Mouse (Mus musculus): ENCODE data around the gene Dgkd. TPM values are rescaled to one million over a fixed set of nuclear protein-coding genes. Genes with fewer than 3 reads are reported as not detected.

Gene Dgkd
- polyA plus RNA-seq, 1 experiment = 109 TPM

GRCm38 (mm10) chr1:87879034-87879433, 25.9 kb downstream of the Dgkd start:
- H3K4me3 ChIP-seq (replicated peaks; ENCODE audit: insufficient read depth, low read depth, low read length) = no peak overlapping the region
- H3K27me3 ChIP-seq (ENCODE audit: control insufficient read depth, insufficient read depth, low read length) = no peaks in the 10 kb centered on the region
- no peak overlapping the region for H3K27ac ChIP-seq (ENCODE audit: insufficient read depth, low read length)
- WGBS = 79% methylated on average over 3 of the region's 3 CpGs
- H3K4me1 ChIP-seq (ENCODE audit: control insufficient read depth, insufficient read depth, low read length) = peaks cover 37% of the 10 kb centered on the region
- no peak for TF ChIP-seq CTCF (IDR thresholded peaks at IDR 0.05; ENCODE audit: borderline replicate concordance, insufficient read depth, low read depth, low read length)
- TF ChIP-seq POLR2A (IDR thresholded peaks at IDR 0.05; ENCODE audit: borderline replicate concordance, insufficient read depth, low read length) = no peak
- peak in 1 of 2 experiments; percentile 4 for DNase-seq

DNA sequence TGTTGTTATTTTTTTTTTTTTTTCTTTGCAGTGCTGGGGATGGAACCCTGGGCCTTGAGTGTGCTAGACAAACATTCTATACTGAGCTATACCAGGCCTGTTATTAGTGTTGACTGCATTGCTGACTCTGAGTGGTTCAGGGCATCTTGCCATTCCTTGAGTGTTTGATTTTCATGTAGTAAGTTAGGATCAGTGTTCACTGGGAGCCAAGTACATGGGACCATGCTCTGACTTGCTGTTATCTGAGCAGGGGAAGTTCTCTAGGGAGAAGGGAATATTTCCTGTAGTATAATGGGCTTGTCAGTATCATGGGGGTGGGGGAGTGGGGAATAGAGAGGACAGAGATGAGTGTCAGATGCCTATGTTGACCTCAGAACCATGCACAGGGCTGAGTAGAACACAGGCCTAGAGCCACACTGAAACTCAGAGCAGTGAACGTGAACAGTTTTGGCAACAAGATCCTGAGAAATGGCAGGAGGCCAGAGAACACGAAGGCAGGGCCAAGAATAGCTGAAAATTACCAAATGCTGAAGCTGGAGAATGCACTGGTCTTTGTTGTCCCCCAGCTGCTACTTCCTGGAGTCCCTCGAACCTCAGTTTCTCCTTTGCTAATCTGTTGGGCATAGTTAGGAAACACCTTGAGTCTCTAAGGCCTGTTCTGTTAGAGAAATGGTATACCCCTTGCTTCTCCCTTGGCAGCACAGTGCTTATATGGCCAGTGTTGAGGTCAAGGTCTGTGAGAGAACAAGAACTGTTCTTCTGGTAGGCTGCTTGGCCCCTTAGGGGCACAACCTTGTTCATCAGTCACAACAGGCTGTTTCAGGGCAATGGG, 26.6 kb downstream of the Dgkd start:
- H3K27me3 ChIP-seq (ENCODE audit: control insufficient read depth, insufficient read depth, low read length) = no peaks in the 10 kb centered on the region
- 0% methylated on average over 3 of the region's 3 CpGs for WGBS
- peak; percentile 92 for DNase-seq
- H3K4me1 ChIP-seq (ENCODE audit: control insufficient read depth, insufficient read depth, low read length) = peaks cover 34% of the 10 kb centered on the region
- H3K4me3 ChIP-seq (replicated peaks; ENCODE audit: insufficient read depth, low read depth, low read length) = no peak overlapping the region
- TF ChIP-seq CTCF (IDR thresholded peaks at IDR 0.05; ENCODE audit: borderline replicate concordance, insufficient read depth, low read depth, low read length) = no peak
- no peak for TF ChIP-seq POLR2A (IDR thresholded peaks at IDR 0.05; ENCODE audit: borderline replicate concordance, insufficient read depth, low read length)
- H3K27ac ChIP-seq (ENCODE audit: insufficient read depth, low read length) = peak overlapping the region; percentile 68

GRCm38 (mm10) chr1:87880326-87880627, 27.2 kb downstream of the Dgkd start:
- DNase-seq = no peak
- Histone ChIP-seq H3K4me1 (ENCODE audit: control insufficient read depth, insufficient read depth, low read length) (peaks cover 30% of the 10 kb centered on the region), H3K4me3 (replicated peaks; ENCODE audit: insufficient read depth, low read depth, low read length) (no peak overlapping the region), H3K27ac (ENCODE audit: insufficient read depth, low read length) (peak overlapping the region; percentile 68), H3K27me3 (ENCODE audit: control insufficient read depth, insufficient read depth, low read length) (no peaks in the 10 kb centered on the region)
- WGBS = 41% methylated on average over 6 of the region's 6 CpGs
- TF ChIP-seq POLR2A (IDR thresholded peaks at IDR 0.05; ENCODE audit: borderline replicate concordance, insufficient read depth, low read length) (no peak), CTCF (IDR thresholded peaks at IDR 0.05; ENCODE audit: borderline replicate concordance, insufficient read depth, low read depth, low read length) (no peak)

- no peak for DNase-seq
- Histone ChIP-seq H3K4me3 (replicated peaks; ENCODE audit: insufficient read depth, low read depth, low read length) (no peak overlapping the region), H3K4me1 (ENCODE audit: control insufficient read depth, insufficient read depth, low read length) (peaks cover 29% of the 10 kb centered on the region), H3K27ac (ENCODE audit: insufficient read depth, low read length) (peak overlapping the region; percentile 62; the same call in 1 of the 2 replicates), H3K27me3 (ENCODE audit: control insufficient read depth, insufficient read depth, low read length) (no peaks in the 10 kb centered on the region)
- TF ChIP-seq POLR2A (IDR thresholded peaks at IDR 0.05; ENCODE audit: borderline replicate concordance, insufficient read depth, low read length) (no peak), CTCF (IDR thresholded peaks at IDR 0.05; ENCODE audit: borderline replicate concordance, insufficient read depth, low read depth, low read length) (no peak)
- 39% methylated on average over 2 of the region's 2 CpGs for WGBS
Measured at GRCm38 (mm10) chr1:87880856-87881255, 27.8 kb downstream of the Dgkd start.

DNA sequence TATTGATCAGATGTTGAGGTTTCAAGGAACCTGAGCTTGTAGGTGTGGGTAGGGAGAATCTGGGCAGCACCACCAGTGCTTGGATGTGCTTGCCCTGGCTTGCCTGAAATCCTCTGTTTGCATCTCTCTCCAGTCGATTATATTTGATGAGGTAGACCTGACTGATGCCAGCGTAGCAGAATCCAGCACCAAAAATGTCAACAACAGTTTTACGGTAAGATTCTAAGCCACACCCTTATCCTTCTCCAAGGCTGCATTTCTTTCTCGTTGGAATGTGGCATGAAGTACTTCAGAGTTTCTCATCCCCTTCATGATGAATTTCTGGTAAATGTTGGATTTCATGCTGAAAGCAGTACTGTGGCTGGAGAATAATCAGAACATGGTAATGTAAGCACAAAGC, 28.6 kb downstream of the Dgkd start:
- no peak for DNase-seq
- H3K4me1 ChIP-seq (ENCODE audit: control insufficient read depth, insufficient read depth, low read length) = peaks cover 24% of the 10 kb centered on the region
- TF ChIP-seq CTCF (IDR thresholded peaks at IDR 0.05; ENCODE audit: borderline replicate concordance, insufficient read depth, low read depth, low read length) = no peak
- no peak for TF ChIP-seq POLR2A (IDR thresholded peaks at IDR 0.05; ENCODE audit: borderline replicate concordance, insufficient read depth, low read length)
- no peak overlapping the region for H3K27ac ChIP-seq (ENCODE audit: insufficient read depth, low read length)
- no peaks in the 10 kb centered on the region for H3K27me3 ChIP-seq (ENCODE audit: control insufficient read depth, insufficient read depth, low read length)
- H3K4me3 ChIP-seq (replicated peaks; ENCODE audit: insufficient read depth, low read depth, low read length) = no peak overlapping the region
- WGBS = 58% methylated on average over 4 of the region's 4 CpGs

DNA sequence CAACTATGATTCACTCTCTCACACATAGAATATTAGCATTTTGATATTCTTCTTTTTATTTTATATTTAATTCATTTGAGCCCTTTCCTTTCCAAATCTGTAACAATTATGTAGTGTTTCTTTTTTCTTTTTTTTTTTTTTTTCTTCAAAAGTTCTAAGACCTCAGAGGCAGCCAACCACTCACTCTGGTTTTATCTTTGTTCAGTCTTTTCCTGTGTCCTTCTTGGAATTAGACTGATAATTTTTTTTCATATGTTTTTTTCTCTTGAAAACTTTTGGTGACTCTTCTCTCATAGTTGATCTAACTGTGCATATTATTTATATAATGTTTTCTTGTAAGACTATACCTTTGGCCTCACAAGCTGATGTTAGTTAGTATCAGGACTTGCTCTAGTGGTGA, 29.5 kb downstream of the Dgkd start:
- H3K4me3 ChIP-seq (replicated peaks; ENCODE audit: insufficient read depth, low read depth, low read length) = no peak overlapping the region
- no peak for DNase-seq
- TF ChIP-seq CTCF (IDR thresholded peaks at IDR 0.05; ENCODE audit: borderline replicate concordance, insufficient read depth, low read depth, low read length) (no peak), POLR2A (IDR thresholded peaks at IDR 0.05; ENCODE audit: borderline replicate concordance, insufficient read depth, low read length) (no peak)
- H3K27ac ChIP-seq (ENCODE audit: insufficient read depth, low read length) = no peak overlapping the region
- H3K4me1 ChIP-seq (ENCODE audit: control insufficient read depth, insufficient read depth, low read length) = peaks cover 22% of the 10 kb centered on the region
- H3K27me3 ChIP-seq (ENCODE audit: control insufficient read depth, insufficient read depth, low read length) = no peaks in the 10 kb centered on the region

GRCm38 (mm10) chr1:87890960-87891359, 37.9 kb downstream of the Dgkd start:
- Histone ChIP-seq H3K27me3 (ENCODE audit: control insufficient read depth, insufficient read depth, low read length) (no peaks in the 10 kb centered on the region), H3K4me1 (ENCODE audit: control insufficient read depth, insufficient read depth, low read length) (peaks cover 12% of the 10 kb centered on the region; the same call in 1 of the 2 replicates), H3K4me3 (replicated peaks; ENCODE audit: insufficient read depth, low read depth, low read length) (no peak overlapping the region), H3K27ac (ENCODE audit: insufficient read depth, low read length) (0 out of 2 replicates have a peak overlapping the region, but pooled peaks have one; percentile 8)
- TF ChIP-seq POLR2A (IDR thresholded peaks at IDR 0.05; ENCODE audit: borderline replicate concordance, insufficient read depth, low read length) = no peak
- no peak for TF ChIP-seq CTCF (IDR thresholded peaks at IDR 0.05; ENCODE audit: borderline replicate concordance, insufficient read depth, low read depth, low read length)
- DNase-seq = no peak
- WGBS = 44% methylated on average over 1 of the region's 1 CpGs

DNA sequence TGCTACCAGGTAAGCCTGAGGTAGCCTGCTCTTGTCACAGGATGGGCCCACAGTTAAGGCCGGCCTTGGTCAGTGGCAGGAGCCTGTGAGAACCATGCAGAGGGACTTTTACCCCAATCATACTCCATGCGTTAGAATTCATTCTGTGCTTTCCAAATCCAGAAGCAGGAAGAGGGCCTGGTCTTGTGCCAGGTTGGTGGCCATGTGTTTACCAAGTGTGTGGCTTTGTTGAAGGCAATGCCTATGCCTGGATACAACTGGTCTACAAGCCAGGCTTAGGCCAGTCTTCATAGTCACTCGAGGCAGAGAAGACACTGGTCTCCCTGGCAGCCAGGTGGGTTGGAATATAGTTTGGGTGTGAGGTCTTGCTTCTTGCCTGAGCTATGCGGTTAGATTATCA, 38.5 kb downstream of the Dgkd start:
- peak; percentile 61 to 62 for DNase-seq
- peaks cover 12% of the 10 kb centered on the region; the same call in 1 of the 2 replicates for H3K4me1 ChIP-seq (ENCODE audit: control insufficient read depth, insufficient read depth, low read length)
- WGBS = 33% methylated on average over 4 of the region's 4 CpGs
- TF ChIP-seq POLR2A (IDR thresholded peaks at IDR 0.05; ENCODE audit: borderline replicate concordance, insufficient read depth, low read length) (no peak), CTCF (IDR thresholded peaks at IDR 0.05; ENCODE audit: borderline replicate concordance, insufficient read depth, low read depth, low read length) (no peak)
- H3K27ac ChIP-seq (ENCODE audit: insufficient read depth, low read length) = no peak overlapping the region
- no peaks in the 10 kb centered on the region for H3K27me3 ChIP-seq (ENCODE audit: control insufficient read depth, insufficient read depth, low read length)
- no peak overlapping the region for H3K4me3 ChIP-seq (replicated peaks; ENCODE audit: insufficient read depth, low read depth, low read length)
